Comparison of ENCODE assay signal across 7 mouse cellular contexts in genomic region chr8:75033511-75034243, GRCm38 (mm10). TPM values are rescaled to one million over a fixed set of nuclear protein-coding genes. Genes with fewer than 3 reads are reported as not detected.
DNase-seq lines count a peak whose midpoint lies in the region; ATAC-seq and TF ChIP-seq lines count a peak whose summit lies in the region.

Gene Tom1, plus strand, starts transcription at chr8:75033705.

- H3K4me3 ChIP-seq in embryonic facial prominence, embryonic 10.5 days = peak within 1 kb of the TSS; percentile 74
- peak within 1 kb of the TSS; percentile 85 for H3K4me3 ChIP-seq in intestine, postnatal 0 days (ENCODE audit: low read depth, low read length)
- H3K4me3 ChIP-seq in midbrain, embryonic 12.5 days = peak within 1 kb of the TSS; percentile 63
- H3K4me3 ChIP-seq in small intestine, adult 2 months (ENCODE audit: low read depth, low read length) = peak within 1 kb of the TSS; percentile 91

- WGBS in embryonic facial prominence, embryonic 10.5 days = under 1% methylated on average over 62 of the region's 62 CpGs
- under 1% methylated on average over 62 of the region's 62 CpGs for WGBS in intestine, postnatal 0 days
- under 1% methylated on average over 62 of the region's 62 CpGs for WGBS in midbrain, embryonic 12.5 days
- under 1% methylated on average over 62 of the region's 62 CpGs for WGBS in small intestine, adult 2 months

- peak within 1 kb of the TSS; percentile 86 for H3K27ac ChIP-seq in embryonic facial prominence, embryonic 10.5 days (replicated peaks)
- H3K27ac ChIP-seq in intestine, postnatal 0 days (ENCODE audit: low read depth, low read length) = peak within 1 kb of the TSS; percentile 93
- peak within 1 kb of the TSS; percentile 84 for H3K27ac ChIP-seq in midbrain, embryonic 12.5 days (replicated peaks)
- H3K27ac ChIP-seq in small intestine, adult 2 months (ENCODE audit: insufficient read depth, low read depth, low read length) = peak within 1 kb of the TSS; percentile 76

- H3K9me3 ChIP-seq in embryonic facial prominence, embryonic 10.5 days = no peaks in the 10 kb centered on the region
- no peaks in the 10 kb centered on the region for H3K9me3 ChIP-seq in intestine, postnatal 0 days (ENCODE audit: control insufficient read depth)
- no peaks in the 10 kb centered on the region for H3K9me3 ChIP-seq in midbrain, embryonic 12.5 days

- DNase-seq in adrenal gland, postnatal 10 days = peak; percentile 99
- peak; percentile 96 for DNase-seq in embryonic facial prominence, embryonic 10.5 days (ENCODE audit: low spot score)
- peak; percentile 84 for DNase-seq in gonadal fat pad, adult 2 months (ENCODE audit: low read depth)
- peak; percentile 96 for DNase-seq in left cerebral cortex, postnatal 4 days

- peaks cover 19% of the 10 kb centered on the region for H3K4me1 ChIP-seq in embryonic facial prominence, embryonic 10.5 days
- H3K4me1 ChIP-seq in intestine, postnatal 0 days (replicated peaks; ENCODE audit: control insufficient read depth, insufficient read depth, low read length) = peaks cover 5% of the 10 kb centered on the region; the same call in 1 of the 2 replicates
- H3K4me1 ChIP-seq in midbrain, embryonic 12.5 days = peaks cover 5% of the 10 kb centered on the region
- peaks cover 5% of the 10 kb centered on the region; the same call in 1 of the 2 replicates for H3K4me1 ChIP-seq in small intestine, adult 2 months (ENCODE audit: control insufficient read depth, insufficient read depth, insufficient read length, low read length)

- TF ChIP-seq POLR2A in small intestine, adult 2 months (IDR thresholded peaks at IDR 0.05; ENCODE audit: low read depth, low read length) = peak; percentile 34

- peak within 1 kb of the TSS; percentile 65 for H3K9ac ChIP-seq in intestine, postnatal 0 days (ENCODE audit: low read depth, low read length)
- peak within 1 kb of the TSS; percentile 56 for H3K9ac ChIP-seq in midbrain, embryonic 12.5 days (replicated peaks)

- H3K27me3 ChIP-seq in embryonic facial prominence, embryonic 10.5 days (replicated peaks; ENCODE audit: low read depth, poor library complexity, severe bottlenecking) = no peaks in the 10 kb centered on the region
- no peaks in the 10 kb centered on the region for H3K27me3 ChIP-seq in intestine, postnatal 0 days (replicated peaks; ENCODE audit: control insufficient read depth, insufficient read depth, low read length)
- H3K27me3 ChIP-seq in midbrain, embryonic 12.5 days = no peaks in the 10 kb centered on the region; the same call in 1 of the 2 replicates
- H3K27me3 ChIP-seq in small intestine, adult 2 months (ENCODE audit: control insufficient read depth, insufficient read depth, low read length) = no peaks in the 10 kb centered on the region

- H3K36me3 ChIP-seq in embryonic facial prominence, embryonic 10.5 days (replicated peaks) = peaks cover 33% of the 10 kb centered on the region
- H3K36me3 ChIP-seq in intestine, postnatal 0 days (ENCODE audit: control insufficient read depth, insufficient read depth) = peaks cover 19% of the 10 kb centered on the region
- peaks cover 17% of the 10 kb centered on the region for H3K36me3 ChIP-seq in midbrain, embryonic 12.5 days
- peaks cover 11% of the 10 kb centered on the region for H3K36me3 ChIP-seq in small intestine, adult 2 months (ENCODE audit: control insufficient read depth, insufficient read depth, low read length)

- intact Hi-C loops in left cerebral cortex, postnatal 4 days (cut with DNase I) = no loop called here

- TF ChIP-seq CTCF in intestine, postnatal 0 days (IDR thresholded peaks at IDR 0.05; ENCODE audit: low read depth) = no peak
- TF ChIP-seq CTCF in small intestine, adult 2 months (IDR thresholded peaks at IDR 0.05; ENCODE audit: extremely low read depth, insufficient read length, insufficient replicate concordance, low read depth, low read length) = no peak

- ATAC-seq in intestine, postnatal 0 days = peak; percentile 99
- ATAC-seq in midbrain, embryonic 12.5 days (ENCODE audit: low FRiP score, low read depth) = peak; percentile 99

- H3K4me2 ChIP-seq in intestine, postnatal 0 days (replicated peaks; ENCODE audit: low read depth) = peak within 1 kb of the TSS; percentile 95
- H3K4me2 ChIP-seq in midbrain, embryonic 12.5 days (replicated peaks) = peak within 1 kb of the TSS; percentile 79

RNA-seq across cellular contexts. Expression of gene Tom1, which starts in this region (rescaled TPM):
- total RNA-seq in adrenal gland, postnatal 10 days (2021) = 10 to 100 TPM; 28.3 to 31.5 TPM
- 32.0 and 32.3 TPM in 2 replicates for polyA plus RNA-seq in embryonic facial prominence, embryonic 10.5 days (2016; fragmentation: Nextera tagmentation; extraction: Ambion mirVana)
- 67.1 and 71.9 TPM in 2 replicates for polyA plus RNA-seq in gonadal fat pad, adult 2 months (2012; rRNA removed)
- 47.7 and 47.8 TPM in 2 replicates for polyA plus RNA-seq in intestine, postnatal 0 days (2015; fragmentation: Nextera tagmentation; extraction: Ambion mirVana)
- total RNA-seq in left cerebral cortex, postnatal 4 days (2021) = 10 to 100 TPM; 22.3 to 25.0 TPM
- polyA plus RNA-seq in midbrain, embryonic 12.5 days (2016; fragmentation: Nextera tagmentation; extraction: Ambion mirVana) = 25.6 and 26.5 TPM in 2 replicates
- polyA plus RNA-seq in small intestine, adult 2 months (2012; rRNA removed) = 19.2 and 28.0 TPM in 2 replicates

Comparison
In these comparisons a context has a peak if more than half of its experiments do, and no peak if none do; other contexts are left out.
1. Peak in every context shown above with its lines: DNase-seq, ATAC-seq, H3K4me3 ChIP-seq and H3K27ac ChIP-seq.